Mouse (Mus musculus): ENCODE measurements around the gene Purb.

- TF ChIP-seq ZC3H11A (IDR thresholded peaks at IDR 0.05; ENCODE audit: borderline replicate concordance, low read depth, low read length) (no peak), MAFK (IDR thresholded peaks at IDR 0.05; ENCODE audit: insufficient read depth, low read depth, low read length) (no peak)
These were observed 13.5 kb upstream of the Purb start for GRCm38 (mm10) chr11:6489257-6489656.
